Mouse (Mus musculus) megakaryocyte, embryonic 14.5 days (primary cell): ENCODE data around the gene Plekha1. TPM values are rescaled to one million over a fixed set of nuclear protein-coding genes. Genes with fewer than 3 reads are reported as not detected.

Source experiments
- H3K27me3 ChIP-seq: replicated peaks from 2 replicates; pipeline ENCODE3; 2012; ENCODE audit warnings: inconsistent platforms
- H3K36me3 ChIP-seq: replicated peaks from 2 replicates; pipeline ENCODE3; 2012; ENCODE audit warnings: low read length, inconsistent platforms, mixed read lengths
- H3K4me1 ChIP-seq: 2 replicates; pipeline ENCODE4 v1.6.1; 2012; ENCODE audit warnings: inconsistent platforms
- H3K4me3 ChIP-seq: replicated peaks from 2 replicates; pipeline ENCODE3; 2012; ENCODE audit warnings: moderate library complexity, mild to moderate bottlenecking, inconsistent platforms
- H3K9me3 ChIP-seq: 2 replicates; pipeline ENCODE4 v1.6.1; 2012; ENCODE audit warnings: inconsistent platforms
- FLI1 ChIP-seq: IDR thresholded peaks from 2 replicates; pipeline ENCODE4 v1.6.1; 2012; ENCODE audit warnings: low read length, inconsistent platforms, mixed read lengths
- GATA1 ChIP-seq: IDR thresholded peaks from 3 replicates; pipeline ENCODE4 v1.6.1; 2012; ENCODE audit warnings: mixed read lengths, low read length, inconsistent platforms, borderline replicate concordance
- polyA plus RNA-seq: library from polyadenylated mRNA; stranded (reverse); fragments of >175 nt; gene quantifications from 2 replicates; pipeline ENCODE4 v1.2.3, GENCODE M21; 2012; ENCODE audit warnings: low replicate concordance; ENCODE audit not compliant: insufficient read depth

Gene Plekha1
- polyA plus RNA-seq, 1 experiment = 2.1 TPM

DNA sequence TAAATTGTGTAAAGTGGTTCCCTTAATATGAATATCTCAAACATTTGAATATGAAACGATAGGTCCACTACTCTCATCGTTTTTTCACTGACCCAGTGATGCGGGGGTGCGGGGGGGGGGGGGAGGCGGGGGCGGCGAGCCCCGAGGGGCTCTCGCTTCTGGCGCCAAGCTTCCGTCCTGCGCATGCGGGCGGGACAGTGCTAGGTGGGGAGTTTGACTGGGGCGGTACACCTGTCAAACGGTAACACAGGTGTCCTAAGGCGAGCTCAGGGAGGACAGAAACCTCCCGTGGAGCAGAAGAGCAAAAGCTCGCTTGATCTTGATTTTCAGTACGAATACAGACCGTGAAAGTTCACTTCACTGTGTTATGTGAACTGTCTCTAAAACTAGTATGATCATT, 31.3 kb upstream of the Plekha1 start:
- no peaks in the 10 kb centered on the region for H3K4me1 ChIP-seq
- H3K9me3 ChIP-seq = no peaks in the 10 kb centered on the region
- no peak overlapping the region for H3K4me3 ChIP-seq
- no peaks in the 10 kb centered on the region for H3K36me3 ChIP-seq
- TF ChIP-seq FLI1 = no peak
- no peak for TF ChIP-seq GATA1
- H3K27me3 ChIP-seq = peaks cover 24% of the 10 kb centered on the region

DNA sequence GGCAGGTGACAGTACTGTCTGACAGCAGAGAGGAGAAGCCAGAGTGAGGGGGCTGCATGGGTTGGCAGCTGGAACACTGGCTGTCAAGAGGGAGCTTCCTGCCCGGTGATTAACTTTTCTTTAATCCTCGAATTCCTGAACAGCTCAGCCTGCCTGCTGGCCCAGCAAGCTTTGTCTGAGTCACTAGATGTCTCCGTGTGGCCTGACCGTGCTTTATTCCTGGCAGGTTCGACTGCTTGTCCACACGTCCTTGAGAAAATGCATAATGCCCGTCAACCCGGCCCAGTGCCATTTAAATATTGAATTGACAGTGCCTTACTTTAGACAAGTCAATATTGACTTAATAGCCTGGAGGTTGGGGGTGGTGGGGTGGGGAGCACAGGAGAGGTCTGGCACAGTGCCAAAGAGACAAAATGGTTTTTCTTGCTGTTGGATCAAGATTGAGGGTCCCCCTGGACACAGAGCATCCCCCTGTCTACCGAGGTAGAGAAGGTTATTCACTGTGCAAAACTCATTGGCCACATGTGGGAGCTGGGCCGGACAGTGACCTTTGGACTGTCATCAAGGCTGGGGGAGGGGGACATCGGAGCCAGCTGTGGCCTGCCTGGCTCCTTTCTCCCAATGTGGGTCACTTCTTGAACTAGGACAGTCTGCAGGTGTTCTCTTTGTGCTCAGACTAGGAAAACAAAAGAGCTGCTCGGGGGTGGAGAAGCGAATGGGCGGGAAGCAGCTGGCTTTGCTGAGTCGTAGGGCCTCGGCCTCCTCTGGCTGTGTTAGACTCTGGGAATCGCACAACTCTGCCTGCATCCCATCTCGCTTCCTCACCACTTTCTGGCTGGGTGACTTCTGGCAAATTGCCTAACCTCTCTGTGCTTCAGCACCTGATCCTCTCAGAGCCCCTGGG, 30.3 kb upstream of the Plekha1 start:
- no peak for TF ChIP-seq FLI1
- TF ChIP-seq GATA1 = no peak
- peaks cover 24% of the 10 kb centered on the region for H3K27me3 ChIP-seq
- H3K4me1 ChIP-seq = no peaks in the 10 kb centered on the region
- H3K36me3 ChIP-seq = no peaks in the 10 kb centered on the region
- H3K4me3 ChIP-seq = no peak overlapping the region
- no peaks in the 10 kb centered on the region for H3K9me3 ChIP-seq

DNA sequence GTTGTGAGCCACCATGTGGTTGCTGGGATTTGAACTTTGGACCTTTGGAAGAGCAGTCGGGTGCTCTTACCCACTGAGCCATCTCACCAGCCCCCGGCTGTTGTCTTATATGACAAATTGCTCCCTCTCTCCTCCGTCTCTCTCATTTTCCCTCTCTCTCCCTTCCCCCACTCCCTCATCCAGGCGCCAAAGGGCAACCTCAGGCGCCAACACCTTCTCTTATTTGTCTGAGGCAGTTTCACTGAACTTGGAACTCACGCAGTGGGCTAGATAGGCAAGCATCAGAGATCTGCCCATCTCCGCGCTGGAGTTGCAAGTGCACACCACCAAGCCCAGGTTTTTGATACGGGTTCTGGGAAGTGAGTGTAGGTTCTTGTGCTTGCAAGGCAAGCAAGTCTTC, 29.5 kb upstream of the Plekha1 start:
- TF ChIP-seq GATA1 = no peak
- TF ChIP-seq FLI1 = no peak
- H3K27me3 ChIP-seq = peaks cover 23% of the 10 kb centered on the region

DNA sequence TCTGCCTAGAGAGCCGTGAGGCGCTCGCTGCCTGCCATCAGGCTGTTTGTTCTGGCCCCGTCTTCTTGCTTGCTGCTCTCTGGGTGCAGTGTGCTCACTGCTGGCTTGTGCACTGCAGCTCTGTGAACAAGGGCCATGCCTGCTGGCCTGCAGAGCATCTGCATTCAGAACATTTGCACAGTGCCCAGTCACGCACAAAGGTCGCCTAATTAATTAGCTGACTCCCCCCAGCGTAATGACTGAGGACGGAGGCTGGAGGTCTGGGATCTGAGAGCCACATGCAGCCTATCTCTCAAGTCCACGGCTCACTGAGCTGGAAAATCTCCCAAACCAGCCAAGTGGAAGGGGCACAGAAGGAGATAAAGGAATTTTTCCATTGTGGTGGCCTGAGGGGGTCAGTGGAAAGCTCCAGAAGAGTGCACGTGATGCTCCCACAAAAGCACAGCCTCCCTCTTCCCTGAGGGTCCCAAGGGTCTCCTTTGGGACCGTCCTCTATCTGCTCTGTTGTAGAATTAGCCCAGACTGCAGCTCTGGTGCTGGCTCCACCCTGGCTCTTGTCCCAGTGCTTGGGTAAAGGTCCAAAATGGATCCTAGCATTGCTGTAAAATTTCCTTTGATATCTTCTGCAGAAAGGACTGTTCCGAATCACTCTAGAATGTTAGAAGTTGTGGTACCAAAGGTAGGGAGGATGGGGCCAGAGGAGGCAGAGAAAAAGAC, 27.5 kb upstream of the Plekha1 start:
- no peaks in the 10 kb centered on the region for H3K36me3 ChIP-seq
- H3K4me1 ChIP-seq = no peaks in the 10 kb centered on the region
- peaks cover 16% of the 10 kb centered on the region for H3K27me3 ChIP-seq
- no peak for TF ChIP-seq FLI1
- TF ChIP-seq GATA1 = no peak
- H3K9me3 ChIP-seq = no peaks in the 10 kb centered on the region
- H3K4me3 ChIP-seq = no peak overlapping the region

More for the DNA sequence above, 29.5 kb upstream of the Plekha1 start:
- Histone ChIP-seq H3K9me3 (no peaks in the 10 kb centered on the region), H3K4me1 (no peaks in the 10 kb centered on the region), H3K4me3 (no peak overlapping the region), H3K36me3 (no peaks in the 10 kb centered on the region)

DNA sequence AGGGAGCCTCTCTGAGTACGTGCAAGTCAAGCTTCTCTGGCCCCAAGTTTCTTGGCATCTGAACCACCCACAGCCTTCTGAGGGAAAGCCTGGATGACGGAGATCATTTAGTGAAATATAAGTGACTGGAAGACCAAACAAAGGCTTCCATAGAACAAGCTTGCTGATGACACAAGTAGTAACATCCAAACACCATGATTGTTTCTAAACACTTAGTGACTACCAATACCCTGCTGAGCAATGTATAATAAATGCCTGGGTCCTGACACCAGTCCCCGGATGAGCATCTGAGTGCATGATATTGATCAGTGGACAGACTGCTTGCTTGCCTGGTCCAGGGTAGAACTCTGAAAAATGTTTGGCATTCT, 26.9 kb upstream of the Plekha1 start:
- Histone ChIP-seq H3K4me1 (no peaks in the 10 kb centered on the region), H3K36me3 (no peaks in the 10 kb centered on the region), H3K9me3 (no peaks in the 10 kb centered on the region), H3K4me3 (no peak overlapping the region), H3K27me3 (peaks cover 16% of the 10 kb centered on the region)
- TF ChIP-seq FLI1 (no peak), GATA1 (no peak)

DNA sequence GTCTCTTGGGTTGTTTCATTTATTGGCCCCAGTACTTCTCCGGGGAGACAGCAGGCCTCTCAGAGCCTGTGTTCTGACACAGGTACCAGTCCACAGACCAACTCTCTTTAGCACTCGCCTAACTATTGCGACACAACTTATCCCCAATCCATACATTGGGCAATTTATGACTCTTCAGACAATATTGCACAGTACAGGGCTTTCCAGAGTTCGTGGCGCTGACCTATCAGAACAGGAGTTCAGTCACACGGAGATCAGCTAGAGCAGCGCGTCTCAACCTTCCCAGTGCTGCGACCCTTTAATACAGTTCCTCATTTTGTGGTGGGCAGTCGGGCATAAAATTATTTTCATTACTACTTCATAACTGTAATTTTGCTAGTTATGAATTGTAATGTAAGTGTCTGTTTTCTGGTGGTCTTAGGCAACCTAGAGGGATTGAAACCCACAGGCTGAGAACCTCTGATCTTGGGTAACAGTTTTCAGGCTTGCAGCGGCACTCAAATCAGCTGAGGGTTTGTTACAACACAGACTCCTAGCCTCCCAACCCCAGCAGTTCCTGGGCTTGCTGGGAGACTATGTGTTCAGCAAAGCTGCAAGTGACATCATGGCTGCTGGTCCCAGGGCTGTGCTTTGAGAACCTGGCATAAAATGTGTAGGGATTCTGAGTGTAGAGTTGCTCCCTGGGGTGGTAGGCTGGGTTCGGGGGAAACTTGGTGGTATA, 26.0 kb upstream of the Plekha1 start:
- H3K36me3 ChIP-seq = no peaks in the 10 kb centered on the region
- H3K27me3 ChIP-seq = peaks cover 13% of the 10 kb centered on the region
- no peak overlapping the region for H3K4me3 ChIP-seq
- H3K9me3 ChIP-seq = no peaks in the 10 kb centered on the region
- no peaks in the 10 kb centered on the region for H3K4me1 ChIP-seq
- no peak for TF ChIP-seq FLI1
- TF ChIP-seq GATA1 = no peak

DNA sequence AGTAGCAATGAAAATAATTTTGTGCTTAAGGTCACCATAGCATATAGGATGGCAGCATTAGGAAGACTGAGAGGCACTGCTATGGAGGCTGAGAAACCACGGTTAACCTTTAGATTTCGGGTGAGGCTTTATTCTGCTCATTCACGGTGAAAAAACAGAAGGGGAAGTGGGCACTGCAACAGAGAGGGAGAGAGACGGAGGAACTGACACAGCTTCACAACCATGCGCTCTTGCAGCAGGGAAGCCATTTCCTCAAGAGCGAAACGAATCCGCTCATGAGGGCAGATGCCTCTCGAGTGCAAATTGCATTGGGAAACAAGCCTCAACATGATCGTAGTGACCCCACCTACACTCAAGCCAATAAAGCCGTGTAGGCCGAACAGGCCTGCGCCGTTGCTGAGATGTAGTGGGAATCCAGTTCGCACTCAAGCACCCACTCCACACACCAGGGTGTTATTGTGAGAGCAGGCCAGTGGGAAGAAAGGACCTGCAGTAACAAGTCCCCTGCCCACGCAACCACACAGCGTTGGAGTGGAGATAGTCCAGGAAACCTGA, 18.3 kb upstream of the Plekha1 start:
- H3K4me1 ChIP-seq = peaks cover 5% of the 10 kb centered on the region; the same call in 1 of the 2 replicates
- peaks cover 3% of the 10 kb centered on the region for H3K27me3 ChIP-seq
- no peaks in the 10 kb centered on the region for H3K36me3 ChIP-seq
- H3K4me3 ChIP-seq = no peak overlapping the region
- H3K9me3 ChIP-seq = no peaks in the 10 kb centered on the region
- TF ChIP-seq GATA1 (no peak), FLI1 (no peak)

DNA sequence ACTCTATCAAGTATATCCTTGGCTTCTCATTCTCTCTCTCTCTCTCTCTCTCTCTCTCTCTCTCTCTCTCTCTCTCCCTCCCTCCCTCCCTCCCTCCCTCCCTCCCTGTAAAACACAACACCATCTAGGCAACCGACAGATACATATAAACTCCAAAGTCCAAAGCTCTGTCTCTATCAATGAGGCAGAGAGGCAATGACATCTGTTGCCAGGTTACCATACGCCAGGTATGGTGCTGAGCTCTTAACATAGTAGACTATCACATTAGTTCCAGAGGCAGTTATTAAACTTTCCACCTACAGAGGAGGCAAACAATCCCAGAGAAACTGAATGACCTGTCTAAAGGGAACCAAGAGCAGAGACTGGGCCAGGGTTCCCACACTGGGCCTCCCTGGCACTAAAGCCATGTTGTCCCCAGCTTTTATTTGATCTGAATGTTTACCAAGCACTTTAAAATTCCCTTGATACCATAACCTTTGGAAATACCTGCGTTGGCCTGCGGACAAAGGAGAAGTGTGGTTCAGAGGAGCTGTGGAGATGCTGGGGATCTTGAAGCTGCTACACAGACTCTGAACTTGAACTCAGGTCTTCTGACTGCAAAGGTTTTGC, 10.8 kb upstream of the Plekha1 start:
- H3K4me3 ChIP-seq = no peak overlapping the region
- no peaks in the 10 kb centered on the region for H3K36me3 ChIP-seq
- H3K27me3 ChIP-seq = peaks cover 19% of the 10 kb centered on the region
- no peaks in the 10 kb centered on the region for H3K9me3 ChIP-seq
- no peaks in the 10 kb centered on the region for H3K4me1 ChIP-seq
- TF ChIP-seq FLI1 = no peak
- TF ChIP-seq GATA1 = no peak

DNA sequence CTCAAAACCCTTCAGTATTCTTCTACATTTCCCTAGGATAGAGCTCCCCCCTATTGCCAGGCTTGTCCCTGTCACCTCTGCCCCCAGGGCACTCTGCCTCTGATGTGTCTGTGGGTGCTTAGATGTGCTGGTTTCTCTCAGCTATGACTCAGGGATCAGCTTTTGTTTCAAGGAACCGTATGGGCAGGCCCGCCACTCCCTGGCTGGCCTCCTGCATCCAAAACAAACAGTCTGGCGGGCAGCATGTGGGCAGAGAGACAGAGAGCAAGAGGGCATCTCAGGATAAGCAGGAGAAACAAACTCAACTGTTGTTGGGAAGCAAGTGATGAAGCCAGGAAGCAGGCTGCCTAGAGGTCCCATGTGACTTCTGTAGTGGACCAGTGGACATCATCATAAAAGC, 9.9 kb upstream of the Plekha1 start:
- H3K9me3 ChIP-seq = no peaks in the 10 kb centered on the region
- H3K27me3 ChIP-seq = peaks cover 24% of the 10 kb centered on the region
- no peaks in the 10 kb centered on the region for H3K36me3 ChIP-seq
- TF ChIP-seq GATA1 (no peak), FLI1 (no peak)
- no peaks in the 10 kb centered on the region for H3K4me1 ChIP-seq
- no peak overlapping the region for H3K4me3 ChIP-seq

DNA sequence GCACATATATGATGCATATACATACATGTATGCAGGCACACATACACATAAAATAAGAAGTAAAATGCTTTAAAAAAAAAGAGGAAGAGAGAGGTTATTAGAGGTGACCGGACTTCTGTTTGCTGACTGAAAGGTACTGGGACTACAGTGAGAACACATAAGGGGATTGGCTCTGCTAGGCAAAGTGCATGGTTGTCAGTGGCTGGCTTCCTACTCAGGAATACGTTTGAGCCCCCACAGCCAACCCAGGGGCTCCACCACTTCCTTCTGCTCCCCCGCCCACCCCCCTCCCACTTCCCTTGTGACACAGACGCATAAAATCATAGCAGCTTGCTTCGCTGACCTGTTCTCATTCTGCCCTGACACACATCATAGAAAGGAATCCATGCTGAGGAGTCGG, 7.6 kb upstream of the Plekha1 start:
- Histone ChIP-seq H3K4me1 (no peaks in the 10 kb centered on the region), H3K36me3 (no peaks in the 10 kb centered on the region), H3K9me3 (no peaks in the 10 kb centered on the region), H3K27me3 (peaks cover 37% of the 10 kb centered on the region), H3K4me3 (no peak overlapping the region)
- TF ChIP-seq FLI1 (no peak), GATA1 (no peak)
